Mouse (Mus musculus) heart, postnatal 0 days (tissue): ENCODE results near the gene Raver2. TPM values are rescaled to one million over a fixed set of nuclear protein-coding genes. Genes with fewer than 3 reads are reported as not detected.
A peak's percentile ranks its signal among the peaks of the same experiment; 100 is the strongest.

Experiments
- ATAC-seq: fragments of 200-750 bp; cut with Nextera tagmentation; 2 replicates; pipeline ENCODE4 v1.8.0; 2017; ENCODE audit warnings: low read depth, moderate number of reproducible peaks, moderate library complexity; ENCODE audit not compliant: insufficient read depth
- DNase-seq: peaks from one replicate; pipeline ENCODE4 v3.0.0-alpha.2; 2016; ENCODE audit warnings: low spot score
- H3K27ac ChIP-seq: fragments of 300-500 bp; sonication (generic); 2 replicates; pipeline ENCODE4 v1.5.1; 2014; ENCODE audit warnings: low read depth, mild to moderate bottlenecking
- H3K27me3 ChIP-seq: fragments of 300-500 bp; sonication (generic); 2 replicates; pipeline ENCODE4 v1.6.1; 2014; ENCODE audit warnings: low read length, mixed read lengths; ENCODE audit not compliant: control insufficient read depth, insufficient read depth
- H3K36me3 ChIP-seq: fragments of 300-500 bp; sonication (generic); replicated peaks from 2 replicates; pipeline ENCODE4 v1.6.1; 2014; ENCODE audit warnings: low read length, mixed read lengths; ENCODE audit not compliant: control insufficient read depth, insufficient read depth
- H3K4me1 ChIP-seq: fragments of 300-500 bp; sonication (generic); 2 replicates; pipeline ENCODE4 v1.6.1; 2014; ENCODE audit warnings: antibody characterized with exemption; ENCODE audit not compliant: control insufficient read depth, insufficient read depth
- H3K4me2 ChIP-seq: fragments of 300-500 bp; sonication (generic); 2 replicates; pipeline ENCODE4 v1.6.1; 2014; ENCODE audit warnings: low read depth, mild to moderate bottlenecking, low read length, moderate library complexity
- H3K4me3 ChIP-seq: fragments of 300-500 bp; sonication (generic); 2 replicates; pipeline ENCODE4 v1.5.1; 2014; ENCODE audit warnings: low read depth, low read length
- H3K9ac ChIP-seq: fragments of 300-500 bp; sonication (generic); replicated peaks from 2 replicates; pipeline ENCODE4 v1.6.1; 2014; ENCODE audit warnings: low read depth, low read length, mixed read lengths
- H3K9me3 ChIP-seq: fragments of 300-500 bp; sonication (generic); replicated peaks from 2 replicates; pipeline ENCODE4 v1.6.1; 2016; ENCODE audit warnings: low read length; ENCODE audit not compliant: control insufficient read depth
- CTCF ChIP-seq: IDR thresholded peaks from 2 replicates; pipeline ENCODE4 v1.5.1; 2016; ENCODE audit warnings: antibody characterized with exemption, control low read depth, low read depth
- EP300 ChIP-seq: IDR thresholded peaks from 2 replicates; pipeline ENCODE4 v1.6.1; 2016; ENCODE audit warnings: antibody characterized with exemption, low read depth
- WGBS: fragments of 180-500 bp; shearing (Covaris S2); extraction: QIAGEN DNeasy Blood & Tissue Kit; methylation state at CpG from one replicate; pipeline ENCODE4 v1.1.7; 2014; 5-methylcytosine and 5-hydroxymethylcytosine counted together
- polyA plus RNA-seq: library from polyadenylated mRNA; unstranded; fragments of >200 nt; fragmentation: Nextera tagmentation; extraction: Ambion mirVana; gene quantifications from 2 replicates; pipeline ENCODE4 v1.2.1, GENCODE M21; 2015
- total RNA-seq: library from RNA; depleted of rRNA; stranded (reverse); fragments of >200 nt; gene quantifications from 2 replicates; pipeline ENCODE4 v1.2.3, GENCODE M21; 2014; ENCODE audit warnings: low replicate concordance; rRNA removed

Raver2 gene
- total and polyA plus RNA-seq, 2 experiments from 2014 or later = 1.7 to 4.0 TPM

- no peak overlapping the region for H3K4me3 ChIP-seq
- no peak overlapping the region for H3K27ac ChIP-seq
- H3K36me3 ChIP-seq = peaks cover 2% of the 10 kb centered on the region
- peaks cover 10% of the 10 kb centered on the region for H3K4me1 ChIP-seq
- H3K27me3 ChIP-seq = no peaks in the 10 kb centered on the region
- no peak for DNase-seq
- TF ChIP-seq EP300 = no peak
- no peak for TF ChIP-seq CTCF
- ATAC-seq = no peak
- H3K9ac ChIP-seq = no peak overlapping the region
- no peaks in the 10 kb centered on the region for H3K9me3 ChIP-seq
- no peak overlapping the region for H3K4me2 ChIP-seq
- 72% methylated on average over 2 of the region's 2 CpGs for WGBS
Measured at GRCm38 (mm10) chr4:101196407-101196806, 127.6 kb downstream of the Raver2 start.

GRCm38 (mm10) chr4:101197421-101198170, 128.8 kb downstream of the Raver2 start:
- Histone ChIP-seq H3K27ac (no peak overlapping the region), H3K4me2 (no peak overlapping the region), H3K9me3 (no peaks in the 10 kb centered on the region), H3K36me3 (no peaks in the 10 kb centered on the region; the same call in 1 of the 2 replicates), H3K4me1 (peaks cover 7% of the 10 kb centered on the region), H3K4me3 (no peak overlapping the region), H3K9ac (no peak overlapping the region), H3K27me3 (no peaks in the 10 kb centered on the region)
- WGBS = 61% methylated on average over 9 of the region's 9 CpGs
- ATAC-seq = no peak
- DNase-seq = no peak
- TF ChIP-seq CTCF = no peak
- TF ChIP-seq EP300 = no peak

GRCm38 (mm10) chr4:101198333-101198732, 129.6 kb downstream of the Raver2 start:
- Histone ChIP-seq H3K4me2 (no peak overlapping the region), H3K4me3 (no peak overlapping the region), H3K36me3 (no peaks in the 10 kb centered on the region), H3K27ac (no peak overlapping the region), H3K9ac (no peak overlapping the region), H3K9me3 (no peaks in the 10 kb centered on the region), H3K4me1 (peaks cover 6% of the 10 kb centered on the region), H3K27me3 (no peaks in the 10 kb centered on the region)
- TF ChIP-seq EP300 (peak; percentile 29; the same call in 1 of the 2 replicates), CTCF (peak; percentile 59)
- peak; percentile 46 for DNase-seq
- peak; percentile 83 for ATAC-seq
- 2% methylated on average over 2 of the region's 2 CpGs for WGBS

GRCm38 (mm10) chr4:101199433-101200081, 130.8 kb downstream of the Raver2 start:
- Histone ChIP-seq H3K36me3 (no peaks in the 10 kb centered on the region), H3K4me1 (peaks cover 6% of the 10 kb centered on the region), H3K27ac (no peak overlapping the region), H3K4me3 (no peak overlapping the region), H3K9me3 (no peaks in the 10 kb centered on the region), H3K9ac (no peak overlapping the region), H3K27me3 (no peaks in the 10 kb centered on the region), H3K4me2 (no peak overlapping the region)
- no peak for TF ChIP-seq CTCF
- TF ChIP-seq EP300 = no peak
- no peak for ATAC-seq
- 83% methylated on average over 8 of the region's 8 CpGs for WGBS
- no peak for DNase-seq

Other genes with a start within 250 kb of the Raver2 start
- not detected in 2 replicates for gene Gm10577, start 48.3 kb upstream of the Raver2 start, total RNA-seq
- not detected in 2 replicates for gene Gm10577, start 48.3 kb upstream of the Raver2 start, polyA plus RNA-seq
- 37.4 and 44.2 TPM in 2 replicates for gene Jak1, start 196.3 kb downstream of the Raver2 start, total RNA-seq
- gene Jak1, start 196.3 kb downstream of the Raver2 start, polyA plus RNA-seq = 55.1 and 63.4 TPM in 2 replicates